Mouse (Mus musculus) layer of hippocampus, adult 8-10 months (tissue): ENCODE data around the gene Ttll11. TPM values are rescaled to one million over a fixed set of nuclear protein-coding genes. Genes with fewer than 3 reads are reported as not detected.
A peak's percentile ranks its signal among the peaks of the same experiment; 100 is the strongest.

Experiments used
- DNase-seq, 2 experiments: peaks; one replicate each; pipeline ENCODE4 v3.0.0; 2022; ENCODE audit warnings: low spot score in 2 of 2
- total RNA-seq, 4 experiments: library from RNA; stranded (reverse); gene quantifications; 2 replicates each; pipeline ENCODE4 v1.2.4; 2022

The Ttll11 gene
- total RNA-seq, result 10 to 100 TPM; 33.4 to 40.3 (median 38.6) TPM

DNA sequence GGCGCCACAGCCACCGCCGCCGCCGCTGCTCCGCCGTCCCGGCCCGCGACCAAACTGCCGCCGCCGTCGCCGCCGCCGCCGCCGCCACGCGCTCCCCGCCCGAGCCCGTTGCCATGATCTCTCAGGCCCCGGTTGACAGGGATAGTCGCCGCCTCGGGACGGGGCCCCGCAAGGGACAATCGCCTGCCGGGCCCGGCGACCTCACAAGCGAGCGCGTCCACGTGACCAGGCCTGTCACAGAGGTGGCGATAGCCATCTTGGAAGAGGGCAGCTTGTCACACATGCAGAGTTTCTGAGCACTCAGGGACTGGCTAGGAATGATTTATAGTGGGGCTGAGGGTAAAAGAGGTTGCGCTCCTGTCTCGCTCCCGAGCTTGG, at the start of gene Ttll11:
Gene Ttll11, minus strand, starts transcription at position 270 of the 378 bp plus-strand sequence.
- DNase-seq, result peak; percentile 93 to 95

DNA sequence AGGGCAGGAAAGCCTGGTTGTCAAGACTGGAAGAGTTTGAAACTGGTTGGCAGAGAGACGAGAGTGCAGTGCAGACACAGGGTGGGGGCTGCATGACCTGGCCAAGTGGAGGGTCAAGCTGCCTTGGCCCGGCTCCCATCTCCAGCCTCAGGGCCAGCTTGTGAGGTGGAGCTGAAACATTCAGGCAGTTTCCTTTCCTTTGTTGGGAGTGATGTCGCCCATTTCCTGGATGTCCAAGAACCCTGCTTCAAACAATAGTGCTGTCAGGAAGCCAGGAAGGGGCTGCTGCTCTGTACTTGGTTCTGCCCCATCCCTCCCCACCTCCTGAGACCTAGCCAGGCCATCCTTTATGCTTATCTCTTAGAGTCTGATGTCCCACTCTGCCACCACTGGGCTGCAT, 43.6 kb upstream of the Ttll11 start:
- DNase-seq, result no peak

- DNase-seq, result peak; percentile 60 to 85
These were observed 41.9 kb upstream of the Ttll11 start for GRCm38 (mm10) chr2:36021385-36022159.

- DNase-seq, result no peak
These were observed 33.3 kb upstream of the Ttll11 start for GRCm38 (mm10) chr2:36013010-36013409.

GRCm38 (mm10) chr2:36011331-36011825, 31.7 kb upstream of the Ttll11 start:
- peak in 1 of 2 experiments; percentile 54 for DNase-seq

- DNase-seq, result no peak
These were observed 30.9 kb upstream of the Ttll11 start for GRCm38 (mm10) chr2:36010579-36010978.

DNA sequence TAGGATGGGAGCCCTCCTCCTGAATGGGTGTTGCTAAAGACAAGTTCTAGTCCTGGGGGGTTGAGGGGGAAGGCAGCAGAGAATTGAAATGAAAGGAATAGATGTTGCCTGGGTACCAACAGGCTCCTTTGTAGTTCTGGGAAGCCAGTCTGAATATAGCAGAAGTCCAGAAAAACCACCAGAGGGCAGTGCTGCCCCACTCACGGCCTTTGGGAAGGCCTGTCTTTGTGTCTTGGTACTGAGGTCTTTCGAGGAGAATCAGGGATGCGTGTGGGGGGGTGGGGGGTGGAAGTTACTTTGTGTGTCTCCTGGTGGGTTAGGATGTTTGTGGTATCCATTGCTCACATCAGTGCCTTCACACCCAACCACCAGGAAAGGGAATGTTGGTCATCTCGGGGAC, 29.7 kb upstream of the Ttll11 start:
- peak in 1 of 2 experiments; percentile 34 for DNase-seq

GRCm38 (mm10) chr2:36008071-36008470, 28.4 kb upstream of the Ttll11 start:
- no peak for DNase-seq

DNA sequence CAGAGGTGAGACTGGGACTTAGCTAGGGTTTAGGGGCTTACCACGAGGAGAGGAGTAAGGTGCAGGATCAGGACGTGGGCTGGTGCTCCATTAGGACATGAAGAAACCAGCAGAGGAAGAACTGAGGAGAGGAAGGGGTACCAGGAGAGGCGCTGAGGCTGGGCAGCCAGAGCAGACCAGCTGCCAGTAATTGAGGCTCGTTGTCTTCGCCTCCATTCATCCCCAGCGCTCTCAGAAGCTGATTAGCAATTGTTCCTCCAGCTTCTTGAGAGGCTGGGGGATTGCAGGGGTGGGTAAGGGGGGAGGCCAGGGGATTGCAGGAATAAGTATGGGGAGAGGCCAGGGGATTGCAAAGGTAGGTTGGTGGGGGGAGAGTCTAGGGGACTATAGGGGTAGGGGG, 22.5 kb upstream of the Ttll11 start:
- no peak for DNase-seq

- DNase-seq, result no peak
These were observed 20.7 kb upstream of the Ttll11 start for GRCm38 (mm10) chr2:36000390-36000789.

GRCm38 (mm10) chr2:35999212-35999611, 19.5 kb upstream of the Ttll11 start:
- no peak for DNase-seq

DNA sequence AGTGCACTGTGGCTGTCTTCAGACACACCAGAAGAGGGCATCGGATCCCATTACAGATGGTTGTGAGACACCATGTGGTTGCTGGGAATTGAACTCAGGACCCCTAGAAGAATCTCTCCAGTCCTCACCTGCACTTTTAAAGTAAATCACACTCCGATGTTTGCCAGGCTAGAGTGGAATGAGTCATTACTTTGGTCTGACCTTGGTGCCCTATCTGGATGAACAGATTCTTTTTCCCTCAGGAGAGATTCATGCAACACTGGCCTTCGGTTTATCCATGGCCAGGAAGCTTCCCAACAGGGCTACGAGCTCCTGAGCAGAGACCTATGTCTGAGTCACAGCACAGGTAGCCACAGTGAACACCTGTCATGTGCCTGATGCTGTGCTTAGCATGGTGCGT, 18.7 kb upstream of the Ttll11 start:
- no peak for DNase-seq

- DNase-seq, result no peak
These were observed 17.0 kb upstream of the Ttll11 start for GRCm38 (mm10) chr2:35996753-35997152.

GRCm38 (mm10) chr2:35994303-35994702, 14.6 kb upstream of the Ttll11 start:
- no peak for DNase-seq

DNA sequence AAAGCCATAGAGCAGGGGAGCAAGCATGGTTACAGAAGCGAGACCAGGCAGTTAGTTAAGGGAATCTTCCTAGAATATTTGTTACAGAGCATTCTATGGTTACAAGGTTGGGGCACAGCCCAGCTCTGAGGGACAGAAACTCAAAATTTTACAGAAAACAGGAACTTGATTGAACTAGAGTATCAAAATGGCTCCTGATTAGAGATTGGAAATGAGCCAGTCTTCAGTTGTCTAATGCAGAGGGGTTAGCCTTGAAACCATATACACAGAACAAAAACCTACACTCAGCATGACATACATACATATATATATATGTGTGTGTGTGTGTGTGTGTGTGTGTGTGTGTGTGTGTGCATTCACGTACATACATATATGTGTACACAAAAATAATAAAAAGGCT, 13.8 kb upstream of the Ttll11 start:
- DNase-seq, result no peak

GRCm38 (mm10) chr2:35992259-35992658, 12.5 kb upstream of the Ttll11 start:
- no peak for DNase-seq

DNA sequence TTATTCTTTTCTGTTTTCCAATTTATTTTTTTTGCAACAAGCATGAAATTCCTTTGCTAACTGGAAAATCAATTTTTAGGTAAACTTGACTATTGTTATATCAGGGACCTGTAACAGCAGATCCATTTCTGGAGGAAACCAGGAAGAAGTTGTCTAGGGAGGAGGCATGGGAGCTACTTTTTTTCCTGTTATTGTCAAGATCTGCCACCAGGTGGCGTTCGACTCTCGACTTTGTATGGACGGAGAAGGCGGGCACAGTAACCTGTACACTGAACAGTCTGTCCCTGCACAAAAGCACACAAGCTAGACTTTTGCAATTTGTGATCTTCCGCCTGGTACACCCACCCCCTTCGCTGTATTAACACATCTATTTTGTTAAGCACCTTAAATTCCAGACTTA, 4.2 kb upstream of the Ttll11 start:
- DNase-seq, result peak in 1 of 2 experiments; percentile 54

- DNase-seq, result no peak
These were observed 2.2 kb upstream of the Ttll11 start for GRCm38 (mm10) chr2:35981872-35982271.

DNA sequence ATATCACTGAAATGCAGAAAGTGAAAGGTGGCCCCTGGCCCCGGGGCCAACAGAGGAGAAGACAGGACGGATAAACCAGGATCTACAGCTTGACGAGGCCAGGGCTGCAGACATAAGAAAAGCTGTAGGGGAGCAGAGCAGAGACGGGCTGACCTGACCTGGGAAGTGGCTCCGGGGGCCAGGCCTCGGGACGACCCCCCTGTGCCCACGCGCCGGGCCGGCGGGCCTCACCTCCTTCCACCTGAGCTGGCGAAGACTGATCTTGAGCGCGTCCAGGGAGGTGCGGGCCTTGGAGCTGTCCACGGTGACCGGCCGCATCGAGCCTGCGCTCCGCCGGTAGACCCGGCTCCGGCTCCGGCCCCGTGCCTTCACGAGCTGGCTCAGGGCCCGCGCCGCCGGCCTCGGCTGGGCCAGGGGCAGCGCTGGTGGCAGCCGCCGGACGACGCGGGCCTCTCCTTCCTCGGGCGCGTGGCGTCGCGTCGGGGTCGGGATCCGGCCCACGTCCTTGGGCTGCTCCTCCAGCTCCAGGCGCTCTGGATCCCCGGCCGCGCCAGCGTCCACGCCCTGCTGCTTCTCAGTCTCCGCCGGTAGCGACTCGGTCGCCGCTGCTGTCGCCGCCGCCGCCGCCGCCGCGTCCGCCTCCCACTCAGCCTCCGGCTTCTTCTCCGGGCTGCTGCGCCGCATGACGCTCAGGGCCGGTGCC, 621 bp downstream of the Ttll11 start:
- peak; percentile 26 to 39 for DNase-seq

DNA sequence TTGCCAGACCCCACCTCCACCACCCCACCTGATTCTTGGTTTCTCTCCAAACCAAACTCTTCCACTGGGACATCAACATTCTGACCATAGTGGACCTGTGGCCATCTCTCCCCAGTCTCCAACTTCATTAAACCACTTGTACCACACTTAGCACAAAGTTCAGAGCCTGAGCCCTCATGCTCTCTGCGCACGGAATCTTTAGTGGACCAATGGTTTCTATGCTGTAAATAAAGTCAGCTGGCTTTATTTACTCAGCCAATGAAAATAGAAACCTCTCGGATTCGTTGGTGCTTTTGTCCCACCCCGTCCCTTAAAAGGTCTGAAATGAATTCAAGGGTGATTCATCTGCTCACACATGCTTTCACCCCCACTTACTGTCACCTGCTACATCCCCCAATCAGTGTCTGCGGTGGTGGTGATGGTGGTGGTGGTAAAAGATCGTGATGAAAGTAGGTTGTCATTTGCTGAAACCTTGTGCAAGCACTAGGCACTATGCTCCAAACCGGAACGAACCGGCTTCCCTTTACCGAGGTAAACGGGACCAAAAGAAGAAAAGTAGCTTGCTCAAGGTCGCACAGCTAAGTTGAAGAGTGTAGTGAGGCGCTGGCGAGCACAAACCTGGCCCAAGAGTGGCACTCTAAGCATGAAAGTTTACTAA, 1.3 kb downstream of the Ttll11 start:
- peak; percentile 25 to 54 for DNase-seq

DNA sequence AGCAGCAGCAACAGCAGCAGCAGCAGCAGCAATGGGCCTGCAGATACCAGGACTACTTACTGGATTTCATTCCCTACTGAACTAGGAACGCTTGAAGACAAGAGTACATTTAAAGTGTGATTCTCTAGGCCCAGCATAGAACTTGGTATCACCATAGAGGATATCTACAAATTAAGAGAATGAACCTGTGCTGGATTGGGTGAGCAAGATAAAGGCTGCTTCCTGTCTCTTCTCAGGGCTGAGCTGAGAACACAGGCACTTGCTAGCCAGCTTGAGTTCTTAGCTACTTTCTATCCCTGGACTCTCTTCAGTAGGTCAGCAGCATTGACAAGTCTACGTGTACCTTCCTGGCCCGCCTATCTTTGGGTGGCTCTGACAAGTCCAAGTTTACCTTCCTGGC, 2.0 kb downstream of the Ttll11 start:
- no peak for DNase-seq
